Mouse (Mus musculus) cortical plate, adult 2 months (tissue): ENCODE measurements around the gene Arl4d. TPM values are rescaled to one million over a fixed set of nuclear protein-coding genes. Genes with fewer than 3 reads are reported as not detected.

Source experiments
- H3K27ac ChIP-seq: fragments of 200-500 bp; 2 replicates; pipeline ENCODE4 v1.5.1; 2012; ENCODE audit warnings: low read length, control low read depth, inconsistent platforms; ENCODE audit not compliant: insufficient read depth
- H3K4me1 ChIP-seq: fragments of 200-500 bp; 2 replicates; pipeline ENCODE4 v1.6.1; 2011; ENCODE audit warnings: low read length; ENCODE audit not compliant: control insufficient read depth, insufficient read depth
- H3K4me3 ChIP-seq: fragments of 200-500 bp; 2 replicates; pipeline ENCODE4 v1.5.1; 2011; ENCODE audit warnings: mild to moderate bottlenecking, low read length, control low read depth; ENCODE audit not compliant: insufficient read depth
- CTCF ChIP-seq: fragments of 200-500 bp; IDR thresholded peaks from 2 replicates; pipeline ENCODE4 v1.5.1; 2011; ENCODE audit warnings: mild to moderate bottlenecking, control low read depth, low read length; ENCODE audit not compliant: insufficient read depth; ENCODE audit errors: extremely low read depth
- POLR2A ChIP-seq: fragments of 200-500 bp; IDR thresholded peaks from 2 replicates; pipeline ENCODE4 v1.6.1; 2011; ENCODE audit warnings: mild to moderate bottlenecking, low read length, control low read depth; ENCODE audit not compliant: insufficient read depth; ENCODE audit errors: extremely low read depth
- polyA plus RNA-seq: library from polyadenylated mRNA; depleted of rRNA; stranded (reverse); fragments of >200 nt; gene quantifications from 2 replicates; pipeline ENCODE4 v1.2.3, GENCODE M21; 2012

Arl4d gene
- polyA plus RNA-seq, 1 experiment, result 41.9 TPM

DNA sequence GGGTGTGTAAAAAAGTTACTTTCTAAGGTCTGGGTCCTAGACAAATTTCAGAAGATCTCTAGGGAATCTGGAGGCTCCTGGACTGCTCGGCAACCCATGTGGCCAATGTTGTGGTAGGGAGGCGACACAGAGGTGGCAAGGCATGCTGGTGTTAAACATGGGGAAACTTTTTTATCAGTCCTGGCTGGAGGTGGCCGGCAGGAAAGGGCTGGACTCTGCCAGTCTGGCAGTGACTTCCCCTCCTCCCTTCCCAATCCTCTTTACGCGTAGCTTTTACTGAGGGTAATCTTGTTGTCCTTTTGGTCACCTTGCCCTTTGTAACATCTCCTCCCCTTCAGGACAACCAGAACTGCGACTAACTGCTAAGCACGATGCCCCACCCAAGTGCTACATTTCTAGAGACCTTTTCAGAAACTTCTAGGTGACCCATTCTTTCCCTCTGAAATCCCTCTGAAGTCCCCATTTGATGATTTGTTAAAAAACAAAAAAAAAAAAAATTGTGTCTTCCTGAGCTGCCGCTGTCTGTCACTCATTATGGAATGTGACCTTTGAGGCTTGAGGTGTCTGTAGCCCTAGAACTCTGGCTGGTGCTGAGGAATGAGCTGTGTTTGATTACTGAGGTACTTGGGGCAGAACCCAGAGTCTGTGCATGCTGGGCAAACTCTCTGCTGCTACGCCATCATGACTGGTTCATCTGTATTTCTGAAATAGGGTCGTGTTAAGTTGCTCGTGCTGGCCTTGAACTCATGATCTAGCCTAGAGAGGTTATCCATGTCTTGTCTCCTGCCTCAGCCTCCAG lies 1.9 kb upstream of the Arl4d start:
- peaks cover 2% of the 10 kb centered on the region; the same call in 1 of the 2 replicates for H3K4me1 ChIP-seq
- H3K27ac ChIP-seq, result no peak overlapping the region
- no peak overlapping the region for H3K4me3 ChIP-seq
- TF ChIP-seq POLR2A, result no peak

DNA sequence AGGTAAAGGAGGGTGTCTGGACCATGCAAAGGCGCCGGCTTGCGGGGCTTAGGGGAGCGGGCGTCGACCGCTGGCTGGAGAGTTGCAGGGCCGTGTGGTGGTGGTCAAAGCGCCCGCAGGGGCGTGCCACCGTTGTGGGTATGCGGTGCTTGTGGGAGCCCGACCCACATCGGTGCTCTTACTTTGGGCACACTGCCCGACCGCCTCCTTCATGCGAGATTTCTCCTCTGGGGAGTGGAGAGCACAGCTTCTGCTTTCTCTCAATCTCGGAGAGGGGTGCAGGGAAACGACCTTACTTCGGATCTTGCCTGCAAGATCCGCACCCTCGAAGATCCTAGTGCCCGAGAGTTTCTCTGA lies 273 bp downstream of the Arl4d start:
- Histone ChIP-seq H3K4me1 (peaks cover 8% of the 10 kb centered on the region), H3K27ac (peak overlapping the region; percentile 48), H3K4me3 (peak overlapping the region; percentile 50)
- TF ChIP-seq POLR2A, result no peak
- no peak for TF ChIP-seq CTCF

DNA sequence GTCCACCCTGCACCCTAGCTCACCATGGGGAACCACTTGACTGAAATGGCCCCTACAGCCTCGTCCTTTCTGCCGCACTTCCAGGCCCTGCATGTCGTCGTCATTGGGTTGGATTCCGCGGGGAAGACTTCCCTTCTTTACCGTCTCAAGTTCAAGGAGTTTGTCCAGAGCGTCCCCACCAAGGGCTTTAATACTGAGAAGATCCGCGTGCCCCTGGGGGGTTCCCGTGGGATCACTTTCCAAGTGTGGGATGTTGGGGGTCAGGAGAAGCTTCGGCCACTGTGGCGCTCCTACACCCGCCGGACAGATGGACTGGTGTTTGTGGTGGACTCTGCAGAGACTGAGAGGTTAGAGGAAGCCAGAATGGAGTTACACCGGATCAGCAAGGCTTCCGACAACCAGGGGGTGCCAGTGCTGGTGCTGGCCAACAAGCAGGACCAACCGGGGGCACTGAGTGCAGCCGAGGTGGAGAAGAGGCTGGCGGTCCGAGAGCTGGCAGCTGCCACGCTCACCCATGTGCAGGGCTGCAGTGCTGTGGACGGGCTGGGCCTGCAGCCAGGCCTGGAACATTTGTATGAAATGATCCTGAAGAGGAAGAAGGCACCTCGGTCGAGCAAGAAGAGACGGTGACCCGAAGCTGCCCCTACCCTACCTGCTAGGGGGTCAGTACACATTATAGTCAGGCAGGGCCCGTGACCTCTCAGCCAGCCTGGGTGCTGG lies 1.4 kb downstream of the Arl4d start:
- TF ChIP-seq CTCF (no peak), POLR2A (no peak)
- Histone ChIP-seq H3K4me3 (peak overlapping the region; percentile 50), H3K4me1 (peaks cover 8% of the 10 kb centered on the region), H3K27ac (peak overlapping the region; percentile 90)

DNA sequence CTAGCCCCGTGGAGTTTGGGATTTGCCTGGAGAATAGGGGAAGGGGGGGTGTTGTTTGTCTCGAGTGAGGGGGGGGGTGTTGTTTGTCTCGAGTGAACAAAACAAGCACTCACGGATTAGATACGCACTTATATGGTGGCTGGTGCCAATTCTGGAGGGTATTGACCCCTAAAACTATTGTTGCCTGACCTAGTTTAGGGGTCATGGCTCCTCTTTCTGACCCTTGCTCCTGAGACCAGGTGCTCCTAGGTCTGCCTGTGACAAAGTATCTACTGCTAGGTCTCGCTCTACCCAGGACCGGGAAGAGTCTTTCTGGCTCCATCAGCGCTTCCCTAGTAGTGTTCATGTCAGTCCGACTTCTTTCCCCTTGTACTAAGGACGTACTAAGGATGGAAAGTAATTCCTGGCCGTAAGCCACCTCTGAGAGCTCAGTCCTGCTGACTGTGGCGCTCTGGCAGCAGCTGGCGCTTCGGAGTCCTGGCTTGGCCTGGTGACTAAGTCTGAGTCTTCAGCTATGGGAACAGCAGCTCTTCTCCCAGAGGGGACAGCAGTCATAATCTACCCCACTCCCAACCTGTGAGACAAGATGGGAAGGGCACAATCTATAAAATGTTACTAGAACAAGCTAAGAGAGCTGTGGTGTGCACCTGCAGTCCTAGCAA lies 2.7 kb downstream of the Arl4d start:
- Histone ChIP-seq H3K4me1 (peaks cover 8% of the 10 kb centered on the region), H3K4me3 (peak overlapping the region; percentile 50), H3K27ac (peak overlapping the region; percentile 64)
- TF ChIP-seq POLR2A (0 out of 2 replicates have a peak, but pooled peaks have one; percentile 30), CTCF (no peak)

DNA sequence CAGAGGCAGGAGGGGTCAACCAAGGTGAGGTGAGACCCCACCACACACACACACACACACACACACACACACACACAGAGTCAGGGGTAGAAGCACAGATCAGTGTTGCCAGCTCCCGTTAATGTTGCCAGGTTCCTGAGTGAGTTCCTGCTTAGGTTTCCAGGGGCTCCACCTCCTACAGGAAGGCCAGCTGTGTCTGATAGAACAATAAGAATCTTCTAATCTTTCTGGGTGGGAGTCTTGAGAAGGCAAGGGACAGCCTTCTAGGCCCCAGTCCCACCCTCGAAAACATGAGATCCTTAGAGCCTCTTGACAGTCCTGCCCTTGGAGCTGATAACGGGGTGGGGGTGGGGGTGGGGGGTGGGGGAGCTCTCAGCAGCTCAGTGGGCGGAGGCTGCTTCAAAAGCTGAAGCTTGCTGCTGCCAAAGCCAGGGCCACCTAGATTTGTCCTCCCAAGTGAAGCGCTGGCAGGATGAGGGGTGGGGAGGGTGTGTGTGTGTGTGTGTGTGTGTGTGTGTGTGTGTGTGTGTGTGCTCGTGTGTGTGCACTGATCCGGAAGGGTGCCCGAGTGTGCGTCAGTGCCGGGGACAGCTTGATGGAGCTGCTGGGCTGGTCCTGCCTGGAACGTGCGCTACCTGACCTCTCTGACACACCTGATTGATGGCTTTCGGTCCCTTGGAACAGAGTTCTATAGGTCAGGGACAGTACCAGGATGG lies 3.4 kb downstream of the Arl4d start:
- H3K4me3 ChIP-seq, result peak overlapping the region; percentile 50
- H3K4me1 ChIP-seq, result peaks cover 8% of the 10 kb centered on the region
- H3K27ac ChIP-seq, result peak overlapping the region; percentile 85
- TF ChIP-seq CTCF, result no peak
- TF ChIP-seq POLR2A, result no peak

DNA sequence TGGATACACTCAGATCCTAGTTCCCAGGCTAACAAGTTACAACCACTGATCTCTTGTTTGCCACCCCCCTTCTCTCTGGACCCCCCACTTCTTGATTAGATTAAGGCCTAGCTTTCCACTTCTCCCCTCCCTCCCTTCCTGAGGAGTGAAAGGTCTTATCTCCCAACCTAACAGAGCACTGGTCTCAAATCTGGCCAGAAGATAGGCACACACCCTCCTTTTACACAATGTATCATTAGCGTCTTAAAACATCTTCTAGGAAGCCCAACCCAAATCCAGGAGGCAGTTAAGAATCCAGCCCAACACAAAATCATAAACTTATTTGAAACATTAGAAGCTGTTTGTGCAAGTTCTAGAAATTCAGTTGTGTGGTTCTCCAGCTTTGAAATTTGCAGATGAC lies 5.0 kb downstream of the Arl4d start:
- TF ChIP-seq POLR2A (no peak), CTCF (no peak)
- H3K27ac ChIP-seq, result no peak overlapping the region
- no peak overlapping the region for H3K4me3 ChIP-seq
- H3K4me1 ChIP-seq, result peaks cover 8% of the 10 kb centered on the region

DNA sequence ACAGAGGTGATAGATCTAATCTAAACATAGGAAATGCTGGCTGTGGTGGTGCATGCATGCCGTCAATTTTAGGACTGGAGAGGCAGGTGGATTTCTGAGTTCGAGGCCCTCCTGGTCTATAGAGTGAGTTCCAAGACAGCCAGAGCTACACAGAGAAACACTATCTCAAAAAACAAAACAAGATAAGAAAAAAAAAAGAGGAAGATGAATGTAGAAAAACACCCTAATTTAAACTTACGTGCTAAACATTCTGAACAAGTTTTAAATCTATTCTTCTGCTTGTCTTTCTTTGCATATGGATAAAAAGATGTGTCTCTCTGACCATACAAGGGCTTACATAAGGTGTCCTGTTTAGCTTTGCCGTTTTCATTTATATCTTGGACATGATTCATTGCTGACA lies 5.9 kb downstream of the Arl4d start:
- TF ChIP-seq CTCF, result no peak
- TF ChIP-seq POLR2A, result no peak
- peaks cover 8% of the 10 kb centered on the region for H3K4me1 ChIP-seq
- H3K27ac ChIP-seq, result no peak overlapping the region
- no peak overlapping the region for H3K4me3 ChIP-seq

DNA sequence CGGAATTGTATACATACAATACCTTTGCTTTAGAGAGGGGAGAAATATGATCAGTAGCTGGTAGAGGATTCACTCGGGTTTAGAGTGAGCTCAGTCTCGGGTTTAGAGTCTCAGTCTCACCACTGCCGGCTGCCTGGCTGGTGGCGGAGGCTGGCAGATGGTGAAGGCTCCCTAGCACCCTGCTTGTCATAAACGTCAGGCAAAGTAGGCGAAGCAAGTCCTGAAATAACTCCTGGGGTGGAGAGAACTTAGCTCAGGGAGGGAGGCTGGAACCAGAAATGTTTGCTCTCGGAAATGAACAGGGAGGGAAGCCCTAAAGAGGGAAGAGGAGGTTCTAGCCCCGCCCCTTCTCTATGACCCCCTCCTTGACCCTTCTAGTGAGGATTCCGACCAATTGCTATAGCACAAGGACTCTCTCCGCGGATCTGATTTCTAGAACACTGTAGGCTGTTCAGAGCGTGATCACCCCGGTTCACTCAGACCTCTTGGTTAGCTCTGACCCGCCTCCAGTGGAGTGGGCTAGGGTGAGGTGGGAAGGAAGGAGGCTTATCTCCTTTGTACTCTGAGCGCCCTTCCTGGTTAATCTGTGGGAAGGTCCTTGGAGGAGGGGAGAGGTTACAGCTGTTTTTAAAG lies 7.8 kb downstream of the Arl4d start:
- Histone ChIP-seq H3K4me3 (no peak overlapping the region), H3K27ac (peak overlapping the region; percentile 17), H3K4me1 (peaks cover 8% of the 10 kb centered on the region)
- TF ChIP-seq CTCF, result no peak
- peak; percentile 41; the same call in 1 of the 2 replicates for TF ChIP-seq POLR2A

DNA sequence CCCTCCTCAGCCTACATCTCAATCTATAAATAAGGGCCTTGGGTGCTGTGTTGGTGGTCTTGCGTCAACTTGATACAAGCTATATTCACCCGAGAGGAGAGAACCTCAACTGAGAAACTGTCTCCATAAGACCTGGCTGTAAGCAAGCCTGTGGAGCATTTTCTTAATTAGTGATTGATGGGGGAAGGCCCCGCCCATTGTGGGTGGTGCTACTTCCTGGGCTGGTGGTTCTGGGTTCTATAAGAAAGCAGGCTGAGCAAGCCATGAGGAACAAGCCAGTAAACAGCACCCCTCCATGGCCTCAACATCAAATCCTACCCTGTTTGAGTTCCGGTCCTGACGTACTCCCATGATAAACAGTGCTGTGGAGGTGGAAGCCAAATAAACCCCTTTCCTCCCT lies 8.8 kb downstream of the Arl4d start:
- H3K4me3 ChIP-seq, result no peak overlapping the region
- TF ChIP-seq POLR2A (no peak), CTCF (no peak)
- H3K27ac ChIP-seq, result no peak overlapping the region
- peaks cover 3% of the 10 kb centered on the region for H3K4me1 ChIP-seq
